Mouse (Mus musculus): Measurements from ENCODE around the gene Far2.

Gene Far2

DNA sequence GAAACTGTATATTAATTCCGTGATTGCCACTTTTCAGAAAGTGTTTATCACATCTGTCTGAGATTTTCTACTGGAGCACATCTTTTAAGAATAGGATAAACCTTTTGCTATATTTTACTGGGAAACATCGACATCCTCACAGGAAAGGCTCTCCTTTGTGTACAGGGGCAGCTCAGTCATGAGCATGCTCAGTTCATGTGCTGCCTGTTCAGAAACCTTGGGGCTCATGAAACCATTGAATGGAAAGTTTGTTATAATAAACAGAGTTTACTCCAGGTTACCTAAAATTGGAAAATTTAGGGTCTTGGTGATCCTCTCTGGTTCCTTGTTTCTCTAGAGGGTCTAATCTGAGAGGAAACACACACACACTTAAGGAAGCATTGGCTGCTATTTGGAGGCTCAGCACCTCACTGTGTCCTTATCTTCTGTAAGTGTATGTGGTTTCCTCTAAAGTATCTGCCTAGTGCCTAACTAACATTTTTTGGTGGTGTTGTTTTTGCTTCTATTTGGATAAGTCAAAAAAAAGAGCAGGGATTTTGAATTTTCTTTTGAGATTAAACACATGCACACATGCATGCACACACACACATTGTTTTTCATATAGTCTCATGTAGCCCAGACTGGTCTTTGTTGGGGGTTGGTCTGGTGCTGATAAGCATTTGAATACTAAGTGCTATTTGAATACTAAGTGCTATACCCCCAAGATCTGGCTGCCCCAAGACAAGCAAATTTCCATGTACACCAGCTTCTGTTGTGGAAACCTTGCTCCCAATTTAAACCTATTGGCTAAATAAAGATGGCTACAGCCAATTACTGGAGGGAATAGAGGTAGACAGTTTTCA is 171.4 kb downstream of the Far2 start:
- no peak for DNase-seq (ENCODE audit: low spot score)

DNA sequence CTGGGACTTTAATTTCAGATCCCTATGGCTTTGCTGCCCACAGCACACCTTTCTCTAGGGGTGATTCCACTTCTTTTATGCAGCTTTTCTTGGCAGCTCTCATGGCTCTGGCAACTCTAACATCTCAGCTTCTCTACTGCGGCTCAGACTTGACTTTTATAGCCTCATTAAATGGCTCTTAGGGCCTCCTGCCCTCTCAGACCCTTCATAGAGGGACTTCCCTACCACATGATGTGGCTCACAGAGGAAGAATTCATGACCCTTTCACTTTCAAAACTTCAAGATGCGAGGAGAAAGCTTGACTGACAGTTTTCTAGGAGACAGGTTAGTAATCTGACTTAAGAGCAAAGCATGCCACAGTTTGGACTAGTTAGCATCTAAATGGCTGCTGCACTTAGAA is 175.6 kb downstream of the Far2 start:
- DNase-seq (ENCODE audit: low spot score): no peak

DNA sequence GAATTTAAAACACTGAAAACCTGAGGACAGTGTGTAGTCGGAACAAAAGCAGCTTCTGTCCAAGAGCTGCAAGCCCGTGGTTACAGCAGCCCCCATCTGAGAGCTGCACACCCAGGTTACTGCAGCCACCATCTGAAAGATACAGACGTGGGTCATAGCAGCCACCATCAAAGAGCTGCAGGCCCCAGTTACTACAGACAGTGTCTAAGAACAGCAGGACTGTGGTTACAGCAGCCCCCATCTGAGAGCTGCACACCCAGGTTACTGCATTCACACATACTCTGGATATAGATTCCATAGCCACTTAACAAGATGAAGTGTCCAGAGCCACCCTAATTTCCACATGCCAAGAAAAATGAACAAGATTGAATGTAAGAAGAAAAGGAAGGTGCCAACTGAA is 180.5 kb downstream of the Far2 start:
- DNase-seq (ENCODE audit: low spot score): no peak

Measured in lung, postnatal 25 days (tissue).